Mouse (Mus musculus) liver, embryonic 13.5 days (tissue): ENCODE measurements around the gene D130043K22Rik. TPM values are rescaled to one million over a fixed set of nuclear protein-coding genes. Genes with fewer than 3 reads are reported as not detected.
A peak's percentile ranks its signal among the peaks of the same experiment; 100 is the strongest.

Experiments
- ATAC-seq: fragments of 200-750 bp; cut with Nextera tagmentation; 2 replicates; pipeline ENCODE4 v1.8.0; 2017; ENCODE audit warnings: low read depth, mild to moderate bottlenecking, moderate number of reproducible peaks, moderate library complexity
- DNase-seq: peaks from one replicate; pipeline ENCODE4 v3.0.0; 2022
- H3K27ac ChIP-seq: fragments of 300-500 bp; sonication (generic); 2 replicates; pipeline ENCODE4 v1.5.1; 2015; ENCODE audit warnings: moderate library complexity, mild to moderate bottlenecking, inconsistent platforms
- H3K27me3 ChIP-seq: fragments of 300-500 bp; sonication (generic); 2 replicates; pipeline ENCODE4 v1.6.1; 2015; ENCODE audit warnings: mild to moderate bottlenecking, inconsistent platforms
- H3K36me3 ChIP-seq: fragments of 300-500 bp; sonication (generic); 2 replicates; pipeline ENCODE4 v1.6.1; 2015; ENCODE audit warnings: mild to moderate bottlenecking, inconsistent platforms
- H3K4me1 ChIP-seq: fragments of 300-500 bp; sonication (generic); replicated peaks from 2 replicates; pipeline ENCODE4 v1.6.1; 2015; ENCODE audit warnings: inconsistent platforms
- H3K4me2 ChIP-seq: fragments of 300-500 bp; sonication (generic); 2 replicates; pipeline ENCODE4 v1.6.1; 2015; ENCODE audit warnings: inconsistent platforms, mild to moderate bottlenecking, moderate library complexity
- H3K4me3 ChIP-seq: fragments of 300-500 bp; sonication (generic); replicated peaks from 2 replicates; pipeline ENCODE4 v1.5.1; 2015; ENCODE audit warnings: mild to moderate bottlenecking, inconsistent platforms
- H3K9ac ChIP-seq: fragments of 300-500 bp; sonication (generic); 2 replicates; pipeline ENCODE4 v1.6.1; 2015; ENCODE audit warnings: mild to moderate bottlenecking, inconsistent platforms
- H3K9me3 ChIP-seq: fragments of 300-500 bp; sonication (generic); replicated peaks from 2 replicates; pipeline ENCODE4 v1.6.1; 2016; ENCODE audit warnings: inconsistent platforms
- WGBS: fragments of 180-500 bp; shearing (Covaris S2); methylation state at CpG from one replicate; pipeline ENCODE4 v1.1.7; 2015; ENCODE audit not compliant: insufficient replicate concordance; 5-methylcytosine and 5-hydroxymethylcytosine counted together
- polyA plus RNA-seq: library from polyadenylated mRNA; unstranded; fragments of >200 nt; fragmentation: Nextera tagmentation; extraction: Ambion mirVana; gene quantifications from 2 replicates; pipeline ENCODE4 v1.2.1, GENCODE M21; 2015

D130043K22Rik gene
- polyA plus RNA-seq, 1 experiment from 2014 or later: 0.16 TPM

GRCm38 (mm10) chr13:24906831-24907570 is 62.1 kb downstream of the D130043K22Rik start:
- ATAC-seq (no peak), DNase-seq (no peak)
- Histone ChIP-seq H3K9ac (no peak overlapping the region), H3K4me3 (no peak overlapping the region), H3K9me3 (no peaks in the 10 kb centered on the region), H3K4me1 (no peaks in the 10 kb centered on the region), H3K4me2 (no peak overlapping the region), H3K27me3 (no peaks in the 10 kb centered on the region), H3K36me3 (0 out of 2 replicates have a peak, but pooled peaks cover 3% of the 10 kb centered on the region), H3K27ac (no peak overlapping the region)
- 64% methylated on average over 11 of the region's 11 CpGs for WGBS

GRCm38 (mm10) chr13:24909112-24909511 is 64.2 kb downstream of the D130043K22Rik start:
- Histone ChIP-seq H3K4me3 (no peak overlapping the region), H3K4me2 (no peak overlapping the region), H3K9me3 (no peaks in the 10 kb centered on the region), H3K27ac (no peak overlapping the region), H3K9ac (no peak overlapping the region), H3K27me3 (no peaks in the 10 kb centered on the region), H3K36me3 (0 out of 2 replicates have a peak, but pooled peaks cover 3% of the 10 kb centered on the region), H3K4me1 (no peaks in the 10 kb centered on the region)
- ATAC-seq: no peak
- 76% methylated on average over 1 of the region's 1 CpGs for WGBS
- no peak for DNase-seq

- no peak overlapping the region for H3K27ac ChIP-seq
- H3K4me2 ChIP-seq: no peak overlapping the region
- 0 out of 2 replicates have a peak, but pooled peaks cover 6% of the 10 kb centered on the region for H3K36me3 ChIP-seq
- no peak overlapping the region for H3K4me3 ChIP-seq
- WGBS: 79% methylated on average over 7 of the region's 7 CpGs
- ATAC-seq (no peak), DNase-seq (no peak)
- no peaks in the 10 kb centered on the region for H3K9me3 ChIP-seq
- H3K9ac ChIP-seq: no peak overlapping the region
- 0 out of 2 replicates have a peak, but pooled peaks cover 2% of the 10 kb centered on the region for H3K4me1 ChIP-seq
- no peaks in the 10 kb centered on the region for H3K27me3 ChIP-seq
Measured at GRCm38 (mm10) chr13:24913576-24913975, 68.6 kb downstream of the D130043K22Rik start.

GRCm38 (mm10) chr13:24914915-24915314 is 70.0 kb downstream of the D130043K22Rik start:
- H3K4me2 ChIP-seq: no peak overlapping the region
- no peak overlapping the region for H3K9ac ChIP-seq
- 0 out of 2 replicates have a peak, but pooled peaks cover 2% of the 10 kb centered on the region for H3K4me1 ChIP-seq
- H3K27ac ChIP-seq: no peak overlapping the region
- H3K4me3 ChIP-seq: no peak overlapping the region
- WGBS: 68% methylated on average over 4 of the region's 4 CpGs
- 0 out of 2 replicates have a peak, but pooled peaks cover 7% of the 10 kb centered on the region for H3K36me3 ChIP-seq
- no peaks in the 10 kb centered on the region for H3K9me3 ChIP-seq
- DNase-seq (no peak), ATAC-seq (no peak)
- no peaks in the 10 kb centered on the region for H3K27me3 ChIP-seq

GRCm38 (mm10) chr13:24915831-24916230 is 70.9 kb downstream of the D130043K22Rik start:
- no peaks in the 10 kb centered on the region for H3K27me3 ChIP-seq
- H3K36me3 ChIP-seq: 0 out of 2 replicates have a peak, but pooled peaks cover 7% of the 10 kb centered on the region
- ATAC-seq: no peak
- H3K4me3 ChIP-seq: no peak overlapping the region
- 68% methylated on average over 13 of the region's 13 CpGs for WGBS
- no peak overlapping the region for H3K9ac ChIP-seq
- no peak overlapping the region for H3K4me2 ChIP-seq
- H3K27ac ChIP-seq: no peak overlapping the region
- no peak for DNase-seq
- H3K9me3 ChIP-seq: no peaks in the 10 kb centered on the region
- H3K4me1 ChIP-seq: 0 out of 2 replicates have a peak, but pooled peaks cover 2% of the 10 kb centered on the region

GRCm38 (mm10) chr13:24920333-24920977 is 75.5 kb downstream of the D130043K22Rik start:
- H3K4me2 ChIP-seq: no peak overlapping the region
- DNase-seq (peak; percentile 21), ATAC-seq (peak; percentile 36; the same call in 1 of the 2 replicates)
- WGBS: 14% methylated on average over 5 of the region's 5 CpGs
- no peak overlapping the region for H3K27ac ChIP-seq
- H3K4me1 ChIP-seq: no peaks in the 10 kb centered on the region
- no peaks in the 10 kb centered on the region for H3K9me3 ChIP-seq
- 0 out of 2 replicates have a peak, but pooled peaks cover 4% of the 10 kb centered on the region for H3K36me3 ChIP-seq
- H3K27me3 ChIP-seq: no peaks in the 10 kb centered on the region
- no peak overlapping the region for H3K4me3 ChIP-seq
- no peak overlapping the region for H3K9ac ChIP-seq

- Histone ChIP-seq H3K4me3 (no peak overlapping the region), H3K9ac (no peak overlapping the region), H3K36me3 (0 out of 2 replicates have a peak, but pooled peaks cover 4% of the 10 kb centered on the region), H3K4me2 (no peak overlapping the region), H3K27me3 (no peaks in the 10 kb centered on the region), H3K9me3 (no peaks in the 10 kb centered on the region), H3K4me1 (no peaks in the 10 kb centered on the region), H3K27ac (no peak overlapping the region)
- DNase-seq (no peak), ATAC-seq (no peak)
- 63% methylated on average over 6 of the region's 6 CpGs for WGBS
Measured at GRCm38 (mm10) chr13:24921281-24921680, 76.3 kb downstream of the D130043K22Rik start.

- no peak overlapping the region for H3K4me2 ChIP-seq
- no peak overlapping the region for H3K4me3 ChIP-seq
- no peaks in the 10 kb centered on the region for H3K9me3 ChIP-seq
- no peak overlapping the region for H3K27ac ChIP-seq
- H3K36me3 ChIP-seq: no peaks in the 10 kb centered on the region
- no peaks in the 10 kb centered on the region for H3K27me3 ChIP-seq
- DNase-seq (no peak), ATAC-seq (no peak)
- WGBS: 67% methylated on average over 5 of the region's 5 CpGs
- no peak overlapping the region for H3K9ac ChIP-seq
- no peaks in the 10 kb centered on the region for H3K4me1 ChIP-seq
Measured at GRCm38 (mm10) chr13:24923991-24924390, 79.1 kb downstream of the D130043K22Rik start.

GRCm38 (mm10) chr13:24930591-24930990 is 85.7 kb downstream of the D130043K22Rik start:
- Histone ChIP-seq H3K9me3 (no peaks in the 10 kb centered on the region), H3K27me3 (peaks cover 6% of the 10 kb centered on the region), H3K36me3 (no peaks in the 10 kb centered on the region), H3K27ac (no peak overlapping the region), H3K9ac (no peak overlapping the region), H3K4me2 (no peak overlapping the region), H3K4me3 (no peak overlapping the region), H3K4me1 (peaks cover 10% of the 10 kb centered on the region)
- DNase-seq: no peak
- no peak for ATAC-seq

- Histone ChIP-seq H3K36me3 (no peaks in the 10 kb centered on the region), H3K27me3 (peaks cover 32% of the 10 kb centered on the region), H3K27ac (no peak overlapping the region), H3K4me1 (peaks cover 25% of the 10 kb centered on the region), H3K4me2 (no peak overlapping the region), H3K4me3 (no peak overlapping the region), H3K9ac (no peak overlapping the region), H3K9me3 (no peaks in the 10 kb centered on the region)
- WGBS: 23% methylated on average over 7 of the region's 7 CpGs
- DNase-seq (peak; percentile 14), ATAC-seq (peak; percentile 65)
Measured at GRCm38 (mm10) chr13:24933199-24933598, 88.3 kb downstream of the D130043K22Rik start.

- DNase-seq (no peak), ATAC-seq (no peak)
- Histone ChIP-seq H3K4me3 (peak overlapping the region; percentile 70), H3K27me3 (peaks cover 47% of the 10 kb centered on the region), H3K27ac (no peak overlapping the region), H3K4me2 (peak overlapping the region; percentile 77), H3K9ac (peak overlapping the region; percentile 72), H3K9me3 (no peaks in the 10 kb centered on the region), H3K36me3 (no peaks in the 10 kb centered on the region), H3K4me1 (peaks cover 25% of the 10 kb centered on the region)
- WGBS: 36% methylated on average over 5 of the region's 5 CpGs
Measured at GRCm38 (mm10) chr13:24936772-24937107, 91.8 kb downstream of the D130043K22Rik start.
